Mouse (Mus musculus) lung, embryonic 16.5 days (tissue): ENCODE data around the gene Nhej1. TPM values are rescaled to one million over a fixed set of nuclear protein-coding genes. Genes with fewer than 3 reads are reported as not detected.

Source experiments
- ATAC-seq: fragments of 200-750 bp; cut with Nextera tagmentation; 2 replicates; pipeline ENCODE4 v1.8.0; 2017; ENCODE audit warnings: low read depth, mild to moderate bottlenecking, moderate library complexity
- H3K27ac ChIP-seq: fragments of 300-500 bp; sonication (generic); 2 replicates; pipeline ENCODE4 v1.5.1; 2014; ENCODE audit warnings: mild to moderate bottlenecking, control low read depth, low read length
- H3K27me3 ChIP-seq: fragments of 300-500 bp; sonication (generic); 2 replicates; pipeline ENCODE4 v1.6.1; 2014; ENCODE audit warnings: low read depth, low read length, mixed read lengths; ENCODE audit not compliant: control insufficient read depth, insufficient read depth
- H3K36me3 ChIP-seq: fragments of 300-500 bp; sonication (generic); 2 replicates; pipeline ENCODE4 v1.6.1; 2014; ENCODE audit warnings: low read length; ENCODE audit not compliant: control insufficient read depth, insufficient read depth
- H3K4me1 ChIP-seq: fragments of 300-500 bp; sonication (generic); replicated peaks from 2 replicates; pipeline ENCODE4 v1.6.1; 2014; ENCODE audit warnings: low read length, mixed read lengths; ENCODE audit not compliant: control insufficient read depth, insufficient read depth
- H3K4me2 ChIP-seq: fragments of 300-500 bp; sonication (generic); 2 replicates; pipeline ENCODE4 v1.6.1; 2014; ENCODE audit warnings: low read depth, low read length, control low read depth
- H3K4me3 ChIP-seq: fragments of 300-500 bp; sonication (generic); 2 replicates; pipeline ENCODE4 v1.5.1; 2014; ENCODE audit warnings: mild to moderate bottlenecking, low read length, control low read depth
- H3K9ac ChIP-seq: fragments of 300-500 bp; sonication (generic); 2 replicates; pipeline ENCODE4 v1.6.1; 2014; ENCODE audit warnings: low read length, control low read depth
- H3K9me3 ChIP-seq: fragments of 300-500 bp; sonication (generic); 2 replicates; pipeline ENCODE4 v1.6.1; 2016; ENCODE audit warnings: low read length; ENCODE audit not compliant: control insufficient read depth
- WGBS: fragments of 180-500 bp; shearing (Covaris S2); extraction: QIAGEN DNeasy Blood & Tissue Kit; methylation state at CpG from one replicate; pipeline ENCODE4 v1.1.7; 2014; 5-methylcytosine and 5-hydroxymethylcytosine counted together
- polyA plus RNA-seq: library from polyadenylated mRNA; unstranded; fragments of >200 nt; fragmentation: Nextera tagmentation; extraction: Ambion mirVana; gene quantifications from 2 replicates; pipeline ENCODE4 v1.2.1, GENCODE M21; 2015

Gene Nhej1
- polyA plus RNA-seq, 1 experiment from 2014 or later = 10.4 TPM

GRCm38 (mm10) chr1:75032041-75032440 lies 93.0 kb downstream of the Nhej1 start:
- WGBS = 85% methylated on average over 10 of the region's 10 CpGs
- Histone ChIP-seq H3K27ac (no peak overlapping the region), H3K4me1 (no peaks in the 10 kb centered on the region), H3K27me3 (no peaks in the 10 kb centered on the region), H3K9me3 (no peaks in the 10 kb centered on the region), H3K36me3 (no peaks in the 10 kb centered on the region), H3K4me3 (no peak overlapping the region), H3K9ac (no peak overlapping the region), H3K4me2 (no peak overlapping the region)
- ATAC-seq = no peak

- Histone ChIP-seq H3K4me1 (no peaks in the 10 kb centered on the region), H3K9ac (no peak overlapping the region), H3K4me3 (no peak overlapping the region), H3K4me2 (no peak overlapping the region), H3K36me3 (no peaks in the 10 kb centered on the region), H3K9me3 (no peaks in the 10 kb centered on the region), H3K27me3 (no peaks in the 10 kb centered on the region), H3K27ac (no peak overlapping the region)
- 42% methylated on average over 2 of the region's 2 CpGs for WGBS
- no peak for ATAC-seq
Observed at GRCm38 (mm10) chr1:75027061-75027779, 97.8 kb downstream of the Nhej1 start.

- Histone ChIP-seq H3K36me3 (no peaks in the 10 kb centered on the region), H3K27me3 (no peaks in the 10 kb centered on the region), H3K9ac (no peak overlapping the region), H3K9me3 (no peaks in the 10 kb centered on the region), H3K4me2 (no peak overlapping the region), H3K4me1 (no peaks in the 10 kb centered on the region), H3K27ac (no peak overlapping the region), H3K4me3 (no peak overlapping the region)
- 42% methylated on average over 7 of the region's 7 CpGs for WGBS
- no peak for ATAC-seq
Observed at GRCm38 (mm10) chr1:75024419-75025199, 100.4 kb downstream of the Nhej1 start.

- Histone ChIP-seq H3K36me3 (no peaks in the 10 kb centered on the region), H3K4me2 (no peak overlapping the region), H3K9me3 (no peaks in the 10 kb centered on the region), H3K4me1 (no peaks in the 10 kb centered on the region), H3K4me3 (no peak overlapping the region), H3K27me3 (no peaks in the 10 kb centered on the region), H3K9ac (no peak overlapping the region), H3K27ac (no peak overlapping the region)
- no peak for ATAC-seq
- WGBS = 71% methylated on average over 5 of the region's 5 CpGs
Observed at GRCm38 (mm10) chr1:75022216-75022615, 102.8 kb downstream of the Nhej1 start.

GRCm38 (mm10) chr1:75016846-75017245 lies 108.2 kb downstream of the Nhej1 start:
- 5% methylated on average over 6 of the region's 6 CpGs for WGBS
- H3K4me1 ChIP-seq = peaks cover 2% of the 10 kb centered on the region
- no peak overlapping the region for H3K9ac ChIP-seq
- no peaks in the 10 kb centered on the region for H3K27me3 ChIP-seq
- peak; percentile 76; the same call in 1 of the 2 replicates for ATAC-seq
- no peak overlapping the region for H3K27ac ChIP-seq
- no peak overlapping the region for H3K4me3 ChIP-seq
- H3K4me2 ChIP-seq = no peak overlapping the region
- H3K36me3 ChIP-seq = no peaks in the 10 kb centered on the region
- no peaks in the 10 kb centered on the region for H3K9me3 ChIP-seq

- H3K4me2 ChIP-seq = peak overlapping the region; percentile 6
- H3K27me3 ChIP-seq = no peaks in the 10 kb centered on the region
- peak; percentile 80 for ATAC-seq
- peaks cover 2% of the 10 kb centered on the region for H3K4me1 ChIP-seq
- no peaks in the 10 kb centered on the region for H3K36me3 ChIP-seq
- H3K9me3 ChIP-seq = no peaks in the 10 kb centered on the region
- peak overlapping the region; percentile 13; the same call in 1 of the 2 replicates for H3K9ac ChIP-seq
- WGBS = 21% methylated on average over 13 of the region's 13 CpGs
- H3K4me3 ChIP-seq = no peak overlapping the region
- peak overlapping the region; percentile 25; the same call in 1 of the 2 replicates for H3K27ac ChIP-seq
Observed at GRCm38 (mm10) chr1:75015551-75016265, 109.3 kb downstream of the Nhej1 start.

- Histone ChIP-seq H3K4me1 (peaks cover 2% of the 10 kb centered on the region), H3K4me3 (no peak overlapping the region), H3K9ac (no peak overlapping the region), H3K27ac (no peak overlapping the region), H3K9me3 (no peaks in the 10 kb centered on the region), H3K4me2 (no peak overlapping the region), H3K27me3 (no peaks in the 10 kb centered on the region), H3K36me3 (no peaks in the 10 kb centered on the region)
- WGBS = 18% methylated on average over 5 of the region's 5 CpGs
- ATAC-seq = peak; percentile 64; the same call in 1 of the 2 replicates
Observed at GRCm38 (mm10) chr1:75014210-75014845, 110.7 kb downstream of the Nhej1 start.

- H3K27me3 ChIP-seq = no peaks in the 10 kb centered on the region
- H3K4me1 ChIP-seq = peaks cover 5% of the 10 kb centered on the region
- H3K9me3 ChIP-seq = no peaks in the 10 kb centered on the region
- H3K4me2 ChIP-seq = no peak overlapping the region
- H3K4me3 ChIP-seq = no peak overlapping the region
- no peak overlapping the region for H3K9ac ChIP-seq
- no peak for ATAC-seq
- H3K36me3 ChIP-seq = no peaks in the 10 kb centered on the region
- no peak overlapping the region for H3K27ac ChIP-seq
Observed at GRCm38 (mm10) chr1:75010817-75011216, 114.2 kb downstream of the Nhej1 start.

GRCm38 (mm10) chr1:75010203-75010602 lies 114.8 kb downstream of the Nhej1 start:
- no peaks in the 10 kb centered on the region for H3K27me3 ChIP-seq
- no peaks in the 10 kb centered on the region for H3K36me3 ChIP-seq
- H3K4me1 ChIP-seq = peaks cover 5% of the 10 kb centered on the region
- H3K9me3 ChIP-seq = no peaks in the 10 kb centered on the region
- 34% methylated on average over 2 of the region's 2 CpGs for WGBS
- no peak overlapping the region for H3K27ac ChIP-seq
- no peak overlapping the region for H3K9ac ChIP-seq
- H3K4me3 ChIP-seq = no peak overlapping the region
- no peak overlapping the region for H3K4me2 ChIP-seq
- no peak for ATAC-seq
